Mouse (Mus musculus) cerebellum, postnatal 25 days (tissue): ENCODE results near the gene Cyp2b10.
A peak's percentile ranks its signal among the peaks of the same experiment; 100 is the strongest.
"Not testable (repeated sequence)": the region's sequence is repeated elsewhere in the genome, so short reads cannot be mapped to it uniquely, and the experiment has no call there.

Experiments used
- DNase-seq, 2 experiments: peaks; one replicate each; pipeline ENCODE4 v3.0.0; 2021; ENCODE audit warnings: mixed read lengths in 2 of 2

Cyp2b10 gene

GRCm38 (mm10) chr7:25897411-25897810, at the start of gene Cyp2b10:
Gene Cyp2b10, plus strand, starts transcription at chr7:25897620.
- DNase-seq = no peak

GRCm38 (mm10) chr7:25847722-25848443, 49.5 kb upstream of the Cyp2b10 start:
- DNase-seq = peak; percentile 84 to 91

- DNase-seq = peak in 1 of 2 experiments; percentile 39
These were observed 49.0 kb upstream of the Cyp2b10 start for GRCm38 (mm10) chr7:25848444-25848812.

GRCm38 (mm10) chr7:25855082-25855481, 42.3 kb upstream of the Cyp2b10 start:
- DNase-seq = peak; percentile 52 to 69

DNA sequence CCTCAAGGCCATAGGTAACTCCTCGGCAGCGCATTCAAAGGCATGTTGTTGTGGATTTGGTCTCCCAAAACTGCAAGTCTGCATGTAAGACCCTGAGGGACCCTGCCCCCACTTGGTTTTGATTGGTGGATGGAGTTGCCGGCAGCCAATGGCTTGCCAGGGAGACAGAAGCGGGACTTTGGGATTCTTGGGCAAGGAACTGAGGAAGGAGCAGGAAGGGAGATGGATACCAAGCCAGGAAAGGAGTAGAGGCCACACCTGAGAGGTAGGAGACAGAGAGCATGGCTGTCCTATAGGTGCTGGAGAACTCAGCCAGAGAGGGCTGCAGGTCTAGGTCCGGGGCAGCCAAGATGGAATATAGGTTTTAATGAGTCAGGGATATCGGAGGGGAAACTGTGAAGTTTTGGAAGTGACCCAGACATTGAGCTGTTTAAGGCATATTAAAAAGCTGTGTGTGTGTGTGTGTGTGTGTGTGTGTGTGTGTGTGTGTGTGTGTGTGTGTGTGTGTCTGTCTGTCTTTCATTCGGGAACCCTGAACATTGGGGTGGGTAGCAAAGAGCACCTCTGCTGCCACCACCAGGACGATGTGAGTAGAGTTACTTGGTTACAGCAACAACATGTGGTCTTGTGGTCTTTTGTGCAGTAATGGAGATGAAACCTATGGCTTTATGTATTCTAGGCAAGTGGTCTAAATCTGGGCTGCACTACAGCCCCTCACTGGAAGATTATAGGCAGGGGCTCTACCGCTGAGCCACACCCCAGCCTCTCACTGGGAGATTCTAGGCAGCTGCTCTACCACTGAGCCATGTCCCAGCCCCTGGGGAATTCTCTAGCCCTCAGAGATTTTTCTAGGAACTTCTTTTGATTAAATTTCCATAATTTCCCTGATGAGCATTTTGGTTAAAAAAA, 37.2 kb upstream of the Cyp2b10 start:
- peak in 1 of 2 experiments; percentile 4 for DNase-seq

DNA sequence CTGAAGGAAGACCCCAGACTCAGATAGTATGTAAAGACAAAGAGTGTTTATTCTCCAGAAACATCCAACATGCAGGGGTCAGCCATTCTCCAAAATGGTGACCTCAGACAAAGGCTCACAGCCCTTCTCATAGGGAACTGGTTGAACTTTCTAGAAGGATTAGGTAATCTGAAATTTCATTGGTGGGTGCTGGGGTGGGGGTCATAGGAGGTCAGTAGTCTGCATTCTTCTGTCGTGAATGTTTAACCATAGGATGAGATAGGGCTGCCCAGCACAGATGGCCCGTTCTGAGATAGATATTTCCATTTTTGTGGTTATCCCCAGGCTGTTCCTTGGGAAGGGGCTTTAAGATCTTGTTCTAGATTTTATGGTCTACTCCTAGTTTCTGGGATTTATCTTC, 35.1 kb upstream of the Cyp2b10 start:
- DNase-seq = no peak

DNA sequence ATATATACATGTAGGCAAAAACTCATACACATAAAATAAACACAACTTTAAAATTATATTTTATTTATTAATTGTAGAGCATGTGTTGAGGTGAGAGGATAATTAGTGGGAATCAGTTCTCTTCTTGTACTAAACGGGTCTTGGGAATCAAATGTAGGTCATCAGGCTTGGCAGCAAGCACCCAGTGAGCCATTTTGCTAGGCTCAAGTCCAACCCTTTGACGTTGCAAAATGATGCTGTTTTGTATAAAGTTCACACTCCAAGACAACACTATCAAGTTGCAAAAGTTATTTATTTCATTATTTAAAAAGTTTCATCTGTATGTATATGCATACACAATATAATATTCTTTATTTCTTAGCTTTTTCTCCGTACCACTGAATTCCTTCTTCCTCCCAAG, 33.7 kb upstream of the Cyp2b10 start:
- DNase-seq = no peak

- no peak for DNase-seq
These were observed 32.6 kb upstream of the Cyp2b10 start for GRCm38 (mm10) chr7:25864861-25865260.

GRCm38 (mm10) chr7:25869789-25870188, 27.6 kb upstream of the Cyp2b10 start:
- no peak for DNase-seq

DNA sequence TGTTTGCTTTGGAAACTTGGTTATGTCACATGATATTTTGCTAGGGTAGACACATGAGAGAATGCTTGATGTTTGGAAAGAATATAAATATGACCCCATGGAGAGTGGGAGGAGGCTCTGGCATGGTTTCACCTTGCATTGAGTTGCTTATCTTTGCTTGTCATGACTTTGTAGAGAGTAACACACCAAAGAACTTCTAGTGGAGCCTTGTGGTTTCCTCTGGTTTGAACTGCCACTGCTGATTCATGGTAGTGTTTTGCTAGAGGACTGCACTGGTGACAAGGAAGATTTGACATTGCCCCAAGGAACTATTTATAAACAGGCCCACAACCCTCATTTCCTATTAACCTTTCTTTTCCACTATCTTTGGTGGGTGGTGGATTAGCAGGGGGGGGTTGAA, 24.8 kb upstream of the Cyp2b10 start:
- no peak for DNase-seq

- no peak for DNase-seq
These were observed 18.7 kb upstream of the Cyp2b10 start for GRCm38 (mm10) chr7:25878735-25879134.

DNA sequence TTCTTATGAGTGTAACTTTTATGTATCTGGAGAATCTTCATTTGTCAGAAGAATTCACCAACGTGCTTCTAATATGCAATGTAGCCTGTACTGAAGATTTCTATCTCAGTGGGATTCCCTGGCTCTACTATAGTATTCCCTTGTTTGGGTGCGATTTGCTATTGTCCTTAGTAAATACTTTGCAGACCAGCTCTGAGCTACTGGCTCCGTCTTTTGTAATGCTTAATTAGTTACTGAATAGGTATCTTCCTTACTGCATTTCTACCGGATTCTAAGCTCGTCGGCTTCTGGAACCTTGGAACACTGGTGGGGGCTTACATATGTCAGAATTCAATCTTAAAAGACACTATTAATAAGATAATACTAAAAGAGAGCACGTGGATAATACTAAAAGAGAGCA, 16.7 kb upstream of the Cyp2b10 start:
- DNase-seq = not testable (repeated sequence)

DNA sequence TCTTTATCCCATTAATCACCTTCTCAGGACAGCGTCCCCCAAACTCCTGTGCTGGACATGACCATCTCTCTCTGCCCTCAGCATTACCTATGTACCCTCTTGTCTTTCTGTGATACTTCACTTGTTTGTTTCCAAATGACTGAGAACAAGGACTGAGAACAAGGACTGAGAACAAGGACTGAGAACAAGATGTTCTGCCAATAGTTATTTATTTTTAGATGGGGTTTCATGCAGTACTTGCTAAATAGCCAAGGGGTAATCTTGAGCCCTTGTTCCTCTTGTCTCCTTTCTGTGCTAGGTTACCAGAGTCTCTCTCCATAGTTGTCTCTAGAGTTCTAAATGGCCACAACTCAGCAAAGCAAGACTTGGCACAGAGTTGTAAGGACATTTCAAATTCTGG, 13.1 kb upstream of the Cyp2b10 start:
- no peak for DNase-seq

GRCm38 (mm10) chr7:25887758-25888157, 9.7 kb upstream of the Cyp2b10 start:
- no peak for DNase-seq

DNA sequence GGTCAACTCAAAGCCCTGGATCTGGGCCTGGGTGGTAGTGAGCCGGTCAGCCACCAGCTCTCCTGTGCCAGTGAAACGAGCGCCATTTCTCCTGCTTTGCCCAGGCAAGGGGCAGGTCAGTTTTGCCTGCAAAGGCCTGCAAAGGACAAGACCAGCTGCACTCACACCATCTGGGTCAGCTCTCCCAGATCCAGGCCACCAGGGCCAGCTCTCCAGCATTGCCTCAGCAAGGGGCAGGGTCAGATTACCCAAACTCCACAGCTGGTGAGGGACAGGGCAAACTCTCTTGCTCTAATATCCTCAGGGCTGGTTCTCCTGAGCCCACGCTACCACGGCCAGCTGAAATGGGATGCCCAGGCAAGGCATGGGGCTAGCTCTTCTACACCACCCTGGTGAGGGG, 4.3 kb upstream of the Cyp2b10 start:
- no peak for DNase-seq

DNA sequence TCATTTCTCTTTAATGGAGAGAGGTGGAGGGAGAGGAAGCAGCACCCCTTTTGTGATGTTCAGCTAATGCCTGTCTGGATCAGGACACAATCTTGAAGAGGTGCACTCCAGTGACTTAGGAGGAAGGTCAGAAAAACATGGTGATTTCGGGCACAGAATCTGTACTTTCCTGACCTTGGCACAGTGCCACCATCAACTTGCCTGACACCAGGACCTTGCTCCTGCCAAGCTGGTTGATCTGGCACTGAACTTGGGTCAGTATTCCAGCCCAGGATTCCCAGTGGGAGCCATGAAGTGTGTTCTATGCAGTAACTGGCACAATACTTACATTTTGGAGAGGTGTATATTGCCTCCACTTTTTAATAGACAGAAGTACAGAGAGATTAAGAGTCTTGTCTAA, 2.3 kb upstream of the Cyp2b10 start:
- DNase-seq = no peak

GRCm38 (mm10) chr7:25898064-25898463, 644 bp downstream of the Cyp2b10 start:
- DNase-seq = no peak

DNA sequence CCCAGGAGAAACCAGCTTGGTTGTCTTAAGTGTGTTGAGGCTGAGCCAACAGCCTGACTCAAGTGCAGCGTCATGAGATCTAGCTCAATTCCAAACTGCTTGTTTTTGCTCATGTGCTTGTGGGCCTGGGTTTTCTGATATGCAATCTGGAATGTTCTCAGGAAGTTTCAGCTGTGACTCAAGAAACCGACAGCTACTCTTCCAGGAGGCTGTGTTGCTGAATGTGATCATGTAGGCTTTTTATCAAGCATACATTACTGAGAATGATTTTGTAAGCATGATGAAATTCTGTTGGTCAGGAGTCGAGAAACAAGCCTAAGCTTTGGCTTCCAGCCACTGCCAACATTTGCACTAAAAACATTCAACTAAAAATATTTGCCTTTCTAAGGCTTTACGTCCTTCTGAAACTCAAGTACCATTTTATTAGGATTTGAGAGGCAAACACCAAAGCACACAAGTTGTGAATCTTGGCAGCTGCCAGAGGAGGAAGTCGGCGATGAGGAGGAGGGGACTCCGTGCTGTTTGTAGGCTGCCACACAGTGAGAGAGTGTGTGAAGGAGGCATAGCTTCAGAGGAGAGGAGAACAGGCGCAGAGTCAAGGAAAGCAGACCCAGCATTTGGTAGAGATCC, 4.8 kb downstream of the Cyp2b10 start:
- DNase-seq = no peak

DNA sequence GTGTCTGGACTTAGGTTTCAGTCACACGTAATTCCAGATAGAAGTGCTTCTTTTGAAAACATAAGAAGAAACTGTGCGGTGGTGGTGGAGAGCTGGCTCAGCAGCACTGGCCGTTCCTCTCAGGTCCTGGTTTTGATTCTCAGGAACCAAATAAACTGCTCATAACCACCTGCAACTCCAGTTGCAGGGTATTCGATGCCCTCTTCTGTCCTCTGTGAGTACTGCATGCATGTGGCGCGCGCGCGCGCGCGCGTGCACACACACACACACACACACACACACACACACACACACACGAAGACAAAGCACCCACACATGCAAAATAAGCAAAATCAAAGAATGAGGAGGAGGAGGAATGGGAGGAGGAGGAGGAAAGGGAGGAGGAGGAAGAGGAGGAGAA, 5.7 kb downstream of the Cyp2b10 start:
- DNase-seq = no peak

- no peak for DNase-seq
These were observed 6.6 kb downstream of the Cyp2b10 start for GRCm38 (mm10) chr7:25904066-25904465.

DNA sequence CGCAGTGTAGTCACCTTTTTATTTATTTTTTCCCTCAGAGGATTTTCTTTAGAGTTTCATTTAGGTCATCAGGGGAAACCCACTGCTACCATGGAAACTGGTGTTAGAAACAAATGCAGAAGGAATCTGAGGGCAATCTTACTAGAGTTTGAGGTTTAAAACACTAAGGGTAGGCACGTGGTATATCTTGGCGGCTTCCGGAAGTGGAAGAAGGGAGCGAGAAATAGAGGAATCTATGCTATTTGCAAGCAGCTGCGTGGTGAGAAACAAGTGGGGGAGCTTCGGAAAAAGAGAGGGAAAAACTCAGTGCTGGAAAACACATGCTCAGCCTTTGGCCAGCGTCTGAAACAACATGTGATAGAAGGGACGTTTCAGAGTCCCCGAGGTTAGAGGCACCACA, 7.1 kb downstream of the Cyp2b10 start:
- DNase-seq = no peak

DNA sequence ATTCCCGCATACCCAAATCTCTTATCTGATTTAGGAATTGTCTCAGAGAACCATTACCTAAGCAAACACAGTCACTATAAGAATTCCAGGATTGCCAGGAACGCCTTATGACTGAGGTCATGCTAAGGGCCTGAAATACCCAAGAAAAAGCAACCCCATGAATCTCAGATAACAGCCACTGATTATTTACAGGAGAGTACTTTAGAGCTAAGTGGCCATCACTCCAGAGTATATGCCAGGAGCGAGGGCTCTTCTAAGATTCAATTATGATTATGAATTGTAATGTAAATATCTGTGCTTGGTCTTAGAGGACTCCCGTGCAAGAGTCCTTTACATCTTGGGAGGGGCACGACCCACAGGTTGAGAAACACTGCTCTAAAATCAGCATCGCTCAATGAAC, 10.0 kb downstream of the Cyp2b10 start:
- DNase-seq = no peak

GRCm38 (mm10) chr7:25910046-25910445, 12.6 kb downstream of the Cyp2b10 start:
- DNase-seq = no peak

DNA sequence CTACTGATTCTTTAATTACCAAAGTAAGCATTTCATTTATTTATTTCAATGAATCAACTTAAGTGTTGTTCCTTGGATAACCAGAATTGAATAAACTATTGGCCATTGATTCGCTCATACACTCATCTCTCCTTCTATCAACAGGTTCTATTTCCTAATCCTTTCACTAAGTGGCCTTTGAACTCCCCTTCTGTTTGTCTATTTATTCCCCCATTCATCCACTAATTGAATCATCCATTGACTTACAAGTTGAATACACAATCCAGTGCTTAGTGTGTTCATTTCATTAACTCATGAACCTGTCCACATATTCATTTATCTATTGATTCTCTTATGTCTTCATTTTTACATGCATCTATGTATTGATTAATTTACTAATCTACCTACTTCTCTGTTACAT, 18.7 kb downstream of the Cyp2b10 start:
- DNase-seq = no peak
